Mouse (Mus musculus): ENCODE data around the gene Atp6v1c2. TPM values are rescaled to one million over a fixed set of nuclear protein-coding genes. Genes with fewer than 3 reads are reported as not detected.

Gene Atp6v1c2
- total RNA-seq, 2 experiments from 2014 or later: not detected

- ATAC-seq (replicated peaks; ENCODE audit: poor library complexity, severe bottlenecking): no peak
These were observed 9.2 kb upstream of the Atp6v1c2 start for GRCm38 (mm10) chr12:17338338-17338737.

DNA sequence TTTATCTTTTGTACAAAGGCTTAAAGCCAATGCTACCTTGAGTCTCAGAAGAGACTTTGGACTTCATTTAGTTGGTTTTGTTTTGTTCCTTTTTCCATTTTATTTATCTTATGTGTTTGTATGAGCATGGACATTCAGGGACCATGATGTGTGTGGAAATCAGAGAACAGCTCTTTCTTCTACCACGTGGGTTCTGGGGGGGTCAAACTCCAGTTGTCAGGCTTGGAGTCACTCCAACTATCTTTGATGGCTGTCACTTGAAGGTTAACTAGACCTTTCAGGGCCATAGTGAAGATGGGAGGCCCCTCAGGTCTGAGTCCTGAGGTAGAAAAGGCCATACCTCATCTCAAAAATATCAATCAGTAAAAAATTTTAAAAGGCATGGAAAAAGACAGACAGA is 4.3 kb upstream of the Atp6v1c2 start:
- no peak for ATAC-seq (replicated peaks; ENCODE audit: poor library complexity, severe bottlenecking)

GRCm38 (mm10) chr12:17324549-17325470 is 4.3 kb downstream of the Atp6v1c2 start:
- peak; percentile 56 for ATAC-seq (replicated peaks; ENCODE audit: poor library complexity, severe bottlenecking)

DNA sequence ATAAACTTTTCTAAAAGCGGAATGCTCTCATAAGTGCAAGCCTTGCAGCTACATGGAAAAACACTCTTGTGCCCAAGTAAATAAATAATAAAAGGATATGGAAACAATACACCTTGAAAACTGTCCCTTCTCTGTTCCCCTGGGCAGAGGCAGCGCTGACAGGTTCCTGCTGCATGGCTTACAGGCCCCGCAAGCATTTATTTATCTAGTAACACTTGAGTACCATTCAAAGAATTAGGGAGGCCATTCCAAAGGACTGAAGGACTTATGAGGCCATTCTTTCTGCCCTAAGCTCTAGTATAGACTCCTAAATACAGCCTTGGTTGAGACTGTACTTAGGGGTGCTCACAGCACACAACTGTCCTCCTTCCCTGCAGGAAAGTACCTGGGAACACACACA is 10.7 kb downstream of the Atp6v1c2 start:
- ATAC-seq (replicated peaks; ENCODE audit: poor library complexity, severe bottlenecking): no peak

- no peak for ATAC-seq (replicated peaks; ENCODE audit: poor library complexity, severe bottlenecking)
These were observed 11.2 kb downstream of the Atp6v1c2 start for GRCm38 (mm10) chr12:17317970-17318369.

GRCm38 (mm10) chr12:17316096-17316495 is 13.1 kb downstream of the Atp6v1c2 start:
- ATAC-seq (replicated peaks; ENCODE audit: poor library complexity, severe bottlenecking): no peak

DNA sequence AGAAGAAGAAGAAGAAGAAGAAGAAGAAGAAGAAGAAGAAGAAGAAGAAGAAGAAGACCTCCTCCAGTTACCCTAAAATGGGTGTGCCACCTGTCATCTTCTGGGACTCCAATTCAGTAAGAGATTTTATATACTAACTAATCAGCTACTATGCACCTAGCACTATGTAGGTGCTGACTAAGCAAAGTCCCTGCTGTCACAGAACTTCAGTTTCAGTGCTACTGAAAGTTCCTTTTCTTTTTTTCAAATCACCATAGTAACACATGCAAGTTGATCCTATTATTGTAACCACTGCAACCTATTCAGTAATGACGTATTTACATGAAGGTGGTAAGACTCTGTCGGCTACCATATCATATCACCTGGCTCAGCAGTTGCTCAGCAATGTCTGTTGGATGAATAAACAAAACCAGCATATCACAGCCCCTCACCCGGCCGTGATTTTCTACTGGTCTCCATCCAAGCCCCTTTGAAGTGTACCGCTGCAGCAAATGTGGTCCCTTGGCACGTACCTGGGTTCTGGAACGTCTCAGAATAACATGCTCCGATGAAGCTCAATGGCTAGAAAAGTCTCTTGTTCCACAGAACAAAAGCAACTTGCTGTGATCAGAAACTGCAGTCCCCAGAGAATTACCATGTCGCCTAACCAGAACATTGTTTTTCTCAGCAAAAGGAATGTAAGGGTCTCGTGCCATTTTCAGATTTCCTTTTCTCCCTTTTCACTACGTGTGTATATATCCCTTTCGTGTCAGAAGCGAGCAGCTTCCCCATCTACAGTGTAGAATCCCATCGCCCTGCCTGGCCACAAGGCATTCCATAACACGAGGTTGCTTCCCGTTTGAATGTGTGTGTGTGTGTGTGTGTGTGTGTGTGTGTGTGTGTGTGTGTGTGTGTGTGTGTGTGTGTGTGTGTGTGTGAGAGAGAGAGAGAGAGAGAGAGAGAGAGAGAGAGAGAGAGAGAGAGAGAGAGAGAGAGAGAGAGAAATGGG is 18.0 kb downstream of the Atp6v1c2 start:
- ATAC-seq (replicated peaks; ENCODE audit: poor library complexity, severe bottlenecking): no peak

DNA sequence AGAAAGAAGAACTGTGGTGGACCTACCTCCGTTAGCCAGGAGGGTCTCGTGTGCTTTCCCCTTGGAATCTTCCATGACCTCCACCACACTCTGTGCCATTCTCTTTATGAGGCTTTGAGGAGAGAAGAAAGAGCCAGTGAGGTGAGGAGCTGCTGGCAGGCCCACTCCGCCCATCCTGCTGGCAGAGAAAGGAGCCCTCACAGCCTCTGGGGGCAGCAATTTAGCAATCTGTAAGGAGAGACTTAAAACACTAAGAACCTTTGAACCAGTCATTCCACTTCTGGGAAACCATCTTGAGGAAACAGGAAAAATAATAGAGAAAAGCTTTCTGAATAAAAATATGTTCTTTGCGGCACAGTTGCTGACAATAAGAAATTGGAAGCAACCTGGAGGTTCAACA is 20.9 kb downstream of the Atp6v1c2 start:
- no peak for ATAC-seq (replicated peaks; ENCODE audit: poor library complexity, severe bottlenecking)

DNA sequence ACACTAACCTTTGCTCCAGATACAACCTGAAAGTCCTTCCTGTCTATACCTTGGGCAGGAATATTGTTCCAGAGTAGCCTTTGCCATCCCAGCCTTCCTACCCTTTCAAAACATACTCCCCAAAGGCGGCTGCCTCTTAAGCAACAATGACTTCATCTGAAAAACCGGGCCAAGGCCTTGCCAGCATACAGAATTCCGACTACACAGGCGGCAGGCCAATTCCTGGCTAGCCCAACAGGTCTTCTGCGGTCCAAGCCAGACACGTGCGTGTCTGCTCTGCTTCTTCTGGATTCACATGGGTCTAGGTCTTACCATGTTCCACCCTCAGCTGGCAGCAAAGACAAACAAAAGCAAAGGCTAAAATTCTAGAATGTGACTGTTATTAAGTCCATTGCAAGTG is 23.7 kb downstream of the Atp6v1c2 start:
- no peak for ATAC-seq (replicated peaks; ENCODE audit: poor library complexity, severe bottlenecking)

- ATAC-seq (replicated peaks; ENCODE audit: poor library complexity, severe bottlenecking): no peak
These were observed 29.3 kb downstream of the Atp6v1c2 start for GRCm38 (mm10) chr12:17299902-17300301.

GRCm38 (mm10) chr12:17296899-17297298 is 32.3 kb downstream of the Atp6v1c2 start:
- peak; percentile 64; the same call in 1 of the 2 replicates for ATAC-seq (replicated peaks; ENCODE audit: poor library complexity, severe bottlenecking)

- ATAC-seq (replicated peaks; ENCODE audit: poor library complexity, severe bottlenecking): no peak
These were observed 38.6 kb downstream of the Atp6v1c2 start for GRCm38 (mm10) chr12:17290569-17290968.

GRCm38 (mm10) chr12:17289913-17290312 is 39.2 kb downstream of the Atp6v1c2 start:
- ATAC-seq (replicated peaks; ENCODE audit: poor library complexity, severe bottlenecking): no peak

- ATAC-seq (replicated peaks; ENCODE audit: poor library complexity, severe bottlenecking): no peak
These were observed 40.1 kb downstream of the Atp6v1c2 start for GRCm38 (mm10) chr12:17289060-17289459.

DNA sequence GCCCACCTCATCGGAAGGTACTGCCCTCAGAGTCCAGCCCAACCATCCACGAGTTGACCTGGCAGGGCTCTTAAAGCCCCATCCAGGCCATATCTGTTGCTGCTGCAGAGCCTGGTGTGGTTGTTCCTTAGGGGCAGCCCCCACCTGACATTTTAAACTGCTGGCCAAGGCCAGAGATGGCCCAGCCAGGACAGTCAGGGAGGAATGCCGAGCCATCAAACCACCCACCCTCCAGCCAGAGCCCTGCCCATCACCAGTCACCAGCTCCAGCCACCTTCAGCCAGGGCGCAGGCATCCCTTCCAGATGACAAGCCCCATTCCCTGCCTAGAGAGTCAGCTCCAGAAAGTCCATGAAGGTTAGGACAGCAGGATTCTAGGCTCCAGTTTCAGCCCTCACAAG is 40.7 kb downstream of the Atp6v1c2 start:
- no peak for ATAC-seq (replicated peaks; ENCODE audit: poor library complexity, severe bottlenecking)

- ATAC-seq (replicated peaks; ENCODE audit: poor library complexity, severe bottlenecking): no peak
These were observed 55.3 kb downstream of the Atp6v1c2 start for GRCm38 (mm10) chr12:17273841-17274240.

DNA sequence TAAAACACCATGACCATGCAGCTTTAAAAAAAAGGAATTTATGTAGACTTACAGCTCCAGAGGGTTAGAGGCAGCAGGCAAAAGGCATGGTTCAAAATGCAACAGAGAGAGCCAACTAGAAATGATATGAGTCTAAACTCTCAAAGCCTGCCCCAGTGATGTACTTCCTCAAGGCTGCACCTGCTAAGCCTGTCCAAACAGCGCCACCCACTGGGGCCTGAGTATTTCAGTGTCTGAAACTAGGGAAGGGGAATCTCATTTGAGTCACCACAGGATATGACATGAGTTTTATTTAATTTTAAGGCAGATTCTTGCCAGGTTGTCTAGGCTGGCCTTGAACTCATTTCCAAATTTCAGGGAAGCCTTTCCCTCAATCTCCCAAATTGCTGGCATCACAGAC is 57.9 kb downstream of the Atp6v1c2 start:
- peak; percentile 53 for ATAC-seq (replicated peaks; ENCODE audit: poor library complexity, severe bottlenecking)

DNA sequence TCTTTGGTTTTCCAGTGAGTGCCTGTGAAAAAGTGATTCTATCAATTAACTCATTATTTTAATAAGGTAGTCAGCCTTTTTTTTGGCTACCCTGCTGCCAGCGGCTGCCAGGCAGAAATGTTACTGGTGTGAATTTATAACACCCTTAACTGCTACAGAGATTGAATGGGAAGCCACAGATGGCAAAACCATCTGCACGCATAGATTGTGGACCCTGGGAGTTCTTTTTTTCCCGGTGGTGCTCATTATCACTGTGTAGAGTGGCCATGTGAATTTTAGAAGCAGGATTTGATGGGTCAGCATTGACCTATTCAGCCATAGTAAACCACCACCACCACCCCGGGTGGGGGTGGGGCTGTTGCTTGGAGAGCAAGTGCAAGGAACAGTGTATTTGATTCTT is 61.8 kb downstream of the Atp6v1c2 start:
- ATAC-seq (replicated peaks; ENCODE audit: poor library complexity, severe bottlenecking): no peak

- ATAC-seq (replicated peaks; ENCODE audit: poor library complexity, severe bottlenecking): no peak
These were observed 62.5 kb downstream of the Atp6v1c2 start for GRCm38 (mm10) chr12:17266673-17266990.

- ATAC-seq (replicated peaks; ENCODE audit: poor library complexity, severe bottlenecking): peak; percentile 87
These were observed 63.0 kb downstream of the Atp6v1c2 start, which contains the start of gene Pdia6 for GRCm38 (mm10) chr12:17265971-17266672. Pdia6 (plus strand) TSS chr12:17266545.

All from granulocyte monocyte progenitor cell, adult 5-6 weeks (primary cell).